Mouse (Mus musculus): ENCODE results near the gene Ralgds.

DNA sequence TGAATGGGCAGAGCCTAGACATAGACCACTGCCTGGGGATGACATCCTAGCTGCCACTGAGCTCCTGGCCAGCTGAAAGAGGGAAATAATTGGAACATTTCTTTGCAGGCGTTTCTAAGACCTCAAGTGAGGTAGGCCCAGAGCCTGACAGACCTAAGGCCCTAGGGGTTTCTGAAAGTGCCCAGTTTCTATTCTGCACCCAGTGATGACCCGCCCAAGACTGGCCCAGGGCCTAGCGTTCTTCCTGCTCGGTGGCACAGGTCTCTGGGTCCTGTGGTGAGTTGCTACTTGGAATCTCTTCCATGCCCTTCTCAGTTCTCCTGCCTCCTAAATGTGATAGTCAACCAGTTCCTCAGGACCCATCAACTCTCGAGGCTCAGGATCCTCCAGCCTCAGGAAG, 15.4 kb upstream of the Ralgds start:
- TF ChIP-seq POLR2A (IDR thresholded peaks at IDR 0.05; ENCODE audit: low read depth, low read length) (no peak), CTCF (IDR thresholded peaks at IDR 0.05; ENCODE audit: extremely low read depth, insufficient read depth, insufficient read length, insufficient replicate concordance) (no peak)

All from spleen, adult 2 months (tissue).